Mouse (Mus musculus) brain, embryonic 14.5 days (tissue): ENCODE measurements at regions not wholly inside any gene's neighbourhood (a gene's known extent, or its start where the extent isn't known, plus 50 kb on each side); places are given as distances from the start of the nearest gene placed in this dataset.

Experiments used
- CTCF ChIP-seq: fragments of 200-500 bp; IDR thresholded peaks from 2 replicates; pipeline ENCODE4 v1.5.1; 2012; ENCODE audit warnings: inconsistent platforms, mild to moderate bottlenecking, moderate library complexity, borderline replicate concordance; ENCODE audit not compliant: insufficient read depth, insufficient read length; ENCODE audit errors: extremely low read depth
- POLR2A ChIP-seq: fragments of 200-500 bp; IDR thresholded peaks from 2 replicates; pipeline ENCODE4 v1.6.1; 2012; ENCODE audit warnings: mild to moderate bottlenecking, inconsistent platforms, borderline replicate concordance; ENCODE audit not compliant: poor library complexity, insufficient read depth, insufficient read length, severe bottlenecking; ENCODE audit errors: extremely low read depth

- TF ChIP-seq CTCF (no peak), POLR2A (no peak)
Measured at GRCm38 (mm10) chr14:104785066-104785465, 262.6 kb upstream of the Rnf219 start.
